Mouse (Mus musculus) heart, postnatal 0 days (tissue): ENCODE data around the gene Gm3776.
"Not testable (repeated sequence)": the region's sequence is repeated elsewhere in the genome, so short reads cannot be mapped to it uniquely, and the experiment has no call there.

Experiments
- CTCF ChIP-seq: IDR thresholded peaks from 2 replicates; pipeline ENCODE4 v1.5.1; 2016; ENCODE audit warnings: antibody characterized with exemption, control low read depth, low read depth
- EP300 ChIP-seq: IDR thresholded peaks from 2 replicates; pipeline ENCODE4 v1.6.1; 2016; ENCODE audit warnings: antibody characterized with exemption, low read depth

GRCm38 (mm10) chr9:78270945-78271344, 14.0 kb downstream of the Gm3776 start:
- not testable (repeated sequence) for TF ChIP-seq CTCF, EP300
